Mouse (Mus musculus): ENCODE data around the gene Ppfia1. TPM values are rescaled to one million over a fixed set of nuclear protein-coding genes. Genes with fewer than 3 reads are reported as not detected.
A peak's percentile ranks its signal among the peaks of the same experiment; 100 is the strongest.

The Ppfia1 gene
- total and polyA plus RNA-seq, 2 experiments from 2014 or later, result 14.3 to 30.4 TPM

DNA sequence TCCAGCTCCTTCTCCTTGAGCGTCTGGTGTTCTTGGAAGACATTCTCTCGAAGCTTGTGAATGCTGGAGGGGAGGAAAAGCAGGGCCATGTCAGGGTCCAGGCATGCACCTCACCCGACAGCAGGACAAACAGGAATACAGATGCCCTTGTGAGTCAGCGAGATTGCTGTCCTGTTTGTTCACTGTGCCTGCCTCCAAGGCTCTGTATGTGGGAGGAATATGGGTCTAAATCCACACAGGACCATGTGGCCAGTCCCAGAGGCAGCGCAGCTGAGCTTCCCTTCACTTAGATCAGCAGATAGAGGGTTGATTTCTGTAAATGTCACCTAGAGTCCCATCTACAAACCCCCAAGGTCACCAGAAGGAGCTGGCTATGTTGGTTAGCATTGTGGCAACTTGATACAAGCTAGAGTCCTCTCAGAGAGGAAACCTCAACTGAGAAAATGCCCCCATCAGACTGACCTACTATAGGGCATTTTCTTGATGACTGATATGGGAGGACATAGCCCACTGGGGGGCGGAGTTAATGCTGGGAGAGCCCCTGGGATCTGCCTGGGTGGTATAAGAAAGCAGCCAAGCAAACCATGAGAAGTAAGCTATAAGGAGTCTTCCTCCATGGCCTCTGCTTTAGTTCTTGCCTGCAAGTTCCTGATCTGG is 92.2 kb downstream of the Ppfia1 start:
- Histone ChIP-seq H3K9ac (replicated peaks; ENCODE audit: low read length, poor library complexity, severe bottlenecking) (no peak overlapping the region), H3K36me3 (ENCODE audit: insufficient read depth, low read length) (peaks cover 73% of the 10 kb centered on the region), H3K4me1 (ENCODE audit: insufficient read depth, low read length) (no peaks in the 10 kb centered on the region), H3K27ac (ENCODE audit: low read depth, low read length) (no peak overlapping the region), H3K9me3 (ENCODE audit: low read length) (no peaks in the 10 kb centered on the region), H3K4me2 (ENCODE audit: low read depth, low read length, poor library complexity, severe bottlenecking) (no peak overlapping the region), H3K4me3 (ENCODE audit: low read depth, low read length) (no peak overlapping the region), H3K27me3 (ENCODE audit: insufficient read depth, low read length) (no peaks in the 10 kb centered on the region)
- no peak for TF ChIP-seq CTCF (IDR thresholded peaks at IDR 0.05)
- DNase-seq (ENCODE audit: low spot score) (no peak), ATAC-seq (ENCODE audit: low FRiP score) (no peak)
- 94% methylated on average over 6 of the region's 6 CpGs for WGBS

DNA sequence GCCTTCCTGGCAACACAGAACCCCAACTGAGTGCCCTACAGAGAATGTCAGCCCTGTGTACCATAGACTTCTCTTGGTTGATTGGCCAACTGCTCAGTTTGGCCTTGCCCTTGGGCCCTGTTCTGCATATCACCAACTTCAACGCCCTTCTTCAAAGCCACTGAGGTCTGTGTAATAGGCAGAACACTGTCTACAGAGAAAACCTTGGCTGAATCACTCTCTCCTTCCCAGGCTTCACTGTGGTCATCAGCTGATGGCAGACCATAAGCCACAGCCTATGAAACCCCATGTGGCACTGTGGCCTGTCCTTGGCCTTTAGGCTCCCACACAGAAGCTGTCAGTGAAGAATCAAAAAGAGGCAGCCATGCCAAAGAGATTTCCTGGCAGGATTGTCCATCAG is 94.6 kb downstream of the Ppfia1 start:
- H3K36me3 ChIP-seq (ENCODE audit: insufficient read depth, low read length), result peaks cover 86% of the 10 kb centered on the region
- H3K4me1 ChIP-seq (ENCODE audit: insufficient read depth, low read length), result no peaks in the 10 kb centered on the region
- no peak for ATAC-seq (ENCODE audit: low FRiP score)
- no peak for TF ChIP-seq CTCF (IDR thresholded peaks at IDR 0.05)
- no peak overlapping the region for H3K27ac ChIP-seq (ENCODE audit: low read depth, low read length)
- H3K27me3 ChIP-seq (ENCODE audit: insufficient read depth, low read length), result no peaks in the 10 kb centered on the region
- H3K9ac ChIP-seq (replicated peaks; ENCODE audit: low read length, poor library complexity, severe bottlenecking), result no peak overlapping the region
- H3K9me3 ChIP-seq (ENCODE audit: low read length), result no peaks in the 10 kb centered on the region
- no peak for DNase-seq (ENCODE audit: low spot score)
- no peak overlapping the region for H3K4me3 ChIP-seq (ENCODE audit: low read depth, low read length)
- no peak overlapping the region for H3K4me2 ChIP-seq (ENCODE audit: low read depth, low read length, poor library complexity, severe bottlenecking)
- WGBS, result 85% methylated on average over 1 of the region's 1 CpGs

DNA sequence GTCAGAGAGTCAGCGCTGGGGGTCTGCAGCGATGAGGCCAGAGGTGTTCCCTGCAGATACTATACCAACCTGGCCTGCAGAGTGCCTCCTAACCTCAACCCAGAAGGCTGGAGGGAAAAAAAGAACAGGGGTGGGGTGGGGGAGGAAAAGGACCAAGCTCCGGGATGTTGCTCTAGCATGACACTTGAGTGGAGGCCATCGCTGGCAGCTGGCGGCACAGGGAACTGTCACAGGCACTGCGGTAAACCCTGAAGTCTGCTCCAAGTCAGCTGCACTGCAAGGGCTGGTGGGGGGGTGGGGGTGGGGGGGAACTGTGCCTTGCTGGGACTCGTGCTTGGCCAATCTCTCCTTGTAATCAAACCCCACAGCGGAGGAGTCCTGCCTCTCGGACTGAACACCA is 102.9 kb downstream of the Ppfia1 start:
- no peak for DNase-seq (ENCODE audit: low spot score)
- H3K4me1 ChIP-seq (ENCODE audit: insufficient read depth, low read length), result no peaks in the 10 kb centered on the region
- no peak overlapping the region for H3K4me2 ChIP-seq (ENCODE audit: low read depth, low read length, poor library complexity, severe bottlenecking)
- no peaks in the 10 kb centered on the region for H3K9me3 ChIP-seq (ENCODE audit: low read length)
- WGBS, result 92% methylated on average over 9 of the region's 9 CpGs
- TF ChIP-seq CTCF (IDR thresholded peaks at IDR 0.05), result no peak
- peaks cover 75% of the 10 kb centered on the region for H3K36me3 ChIP-seq (ENCODE audit: insufficient read depth, low read length)
- H3K4me3 ChIP-seq (ENCODE audit: low read depth, low read length), result no peak overlapping the region
- H3K9ac ChIP-seq (replicated peaks; ENCODE audit: low read length, poor library complexity, severe bottlenecking), result no peak overlapping the region; the same call in 1 of the 2 replicates
- no peak overlapping the region for H3K27ac ChIP-seq (ENCODE audit: low read depth, low read length)
- ATAC-seq (ENCODE audit: low FRiP score), result no peak
- H3K27me3 ChIP-seq (ENCODE audit: insufficient read depth, low read length), result no peaks in the 10 kb centered on the region

DNA sequence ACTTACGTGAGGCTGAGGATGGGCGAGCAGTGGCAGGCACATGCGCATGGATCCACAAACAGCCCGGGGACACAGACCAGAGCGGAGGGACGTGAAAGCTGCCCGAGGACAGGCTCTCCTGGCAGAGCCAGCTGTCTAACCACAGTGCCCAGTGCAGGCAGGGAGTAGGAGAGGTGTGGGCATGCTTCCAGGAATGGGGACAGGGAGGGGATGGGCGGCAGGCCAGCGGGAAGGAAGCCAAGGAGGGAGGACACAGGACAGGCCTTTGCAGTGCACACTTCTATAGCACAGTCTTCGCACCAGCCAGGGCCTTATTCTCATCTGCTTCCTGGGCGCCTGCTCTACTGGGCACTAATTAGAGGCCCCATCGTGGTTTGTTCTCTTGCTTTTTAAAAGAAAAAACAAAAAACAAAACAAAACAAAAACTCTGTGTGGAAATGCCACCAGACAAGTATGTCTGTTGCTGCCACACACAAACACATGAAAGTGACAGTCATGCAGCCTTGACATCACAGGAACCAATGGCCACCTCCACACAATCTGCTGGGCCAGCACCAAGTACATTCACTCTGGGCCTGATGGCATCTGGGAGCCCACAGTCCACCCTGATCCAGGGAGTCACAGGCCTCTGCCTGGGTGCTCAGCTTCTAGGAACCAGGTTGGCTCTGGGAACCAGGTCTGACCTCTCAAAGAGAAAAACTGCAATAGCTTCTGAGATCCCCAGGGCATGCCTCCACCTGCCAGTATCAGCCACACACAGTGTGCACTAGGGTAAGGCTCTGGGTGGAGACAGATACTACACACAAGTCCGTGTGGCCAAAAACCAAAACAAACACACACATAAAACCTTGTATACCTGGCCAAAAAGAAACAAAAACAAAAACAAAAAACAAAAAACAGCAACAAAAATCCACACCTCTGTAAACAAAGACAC is 103.6 kb downstream of the Ppfia1 start:
- ATAC-seq (ENCODE audit: low FRiP score), result peak; percentile 76
- Histone ChIP-seq H3K4me1 (ENCODE audit: insufficient read depth, low read length) (no peaks in the 10 kb centered on the region), H3K4me2 (ENCODE audit: low read depth, low read length, poor library complexity, severe bottlenecking) (no peak overlapping the region), H3K9ac (replicated peaks; ENCODE audit: low read length, poor library complexity, severe bottlenecking) (no peak overlapping the region; the same call in 1 of the 2 replicates), H3K27ac (ENCODE audit: low read depth, low read length) (no peak overlapping the region), H3K4me3 (ENCODE audit: low read depth, low read length) (no peak overlapping the region), H3K9me3 (ENCODE audit: low read length) (no peaks in the 10 kb centered on the region), H3K36me3 (ENCODE audit: insufficient read depth, low read length) (peaks cover 75% of the 10 kb centered on the region), H3K27me3 (ENCODE audit: insufficient read depth, low read length) (no peaks in the 10 kb centered on the region)
- peak; percentile 93 for DNase-seq (ENCODE audit: low spot score)
- TF ChIP-seq CTCF (IDR thresholded peaks at IDR 0.05), result no peak
- 79% methylated on average over 13 of the region's 13 CpGs for WGBS

DNA sequence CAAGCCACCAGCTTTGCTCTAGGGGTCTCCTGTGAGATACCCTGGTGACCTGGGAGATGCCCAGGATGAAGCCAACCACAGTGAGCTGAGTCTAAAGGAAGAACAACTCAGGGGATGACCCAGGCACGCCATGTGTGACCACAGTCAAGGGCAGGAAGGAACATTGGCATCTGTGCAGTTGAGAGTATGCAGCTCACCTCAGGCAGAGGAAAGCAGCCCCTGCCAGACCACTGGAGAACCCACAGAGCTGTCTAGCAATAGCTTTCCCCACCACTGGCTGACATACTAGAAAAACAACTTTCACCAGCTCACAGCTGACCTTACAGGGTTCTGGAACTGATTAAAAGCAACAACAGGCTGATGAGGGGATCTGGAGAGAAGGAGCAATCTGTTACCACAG is 105.3 kb downstream of the Ppfia1 start:
- Histone ChIP-seq H3K4me1 (ENCODE audit: insufficient read depth, low read length) (no peaks in the 10 kb centered on the region), H3K36me3 (ENCODE audit: insufficient read depth, low read length) (peaks cover 67% of the 10 kb centered on the region), H3K27ac (ENCODE audit: low read depth, low read length) (no peak overlapping the region), H3K4me3 (ENCODE audit: low read depth, low read length) (no peak overlapping the region), H3K27me3 (ENCODE audit: insufficient read depth, low read length) (no peaks in the 10 kb centered on the region), H3K9me3 (ENCODE audit: low read length) (no peaks in the 10 kb centered on the region), H3K4me2 (ENCODE audit: low read depth, low read length, poor library complexity, severe bottlenecking) (no peak overlapping the region), H3K9ac (replicated peaks; ENCODE audit: low read length, poor library complexity, severe bottlenecking) (no peak overlapping the region)
- no peak for TF ChIP-seq CTCF (IDR thresholded peaks at IDR 0.05)
- ATAC-seq (ENCODE audit: low FRiP score), result no peak
- DNase-seq (ENCODE audit: low spot score), result no peak
- WGBS, result 97% methylated on average over 1 of the region's 1 CpGs

DNA sequence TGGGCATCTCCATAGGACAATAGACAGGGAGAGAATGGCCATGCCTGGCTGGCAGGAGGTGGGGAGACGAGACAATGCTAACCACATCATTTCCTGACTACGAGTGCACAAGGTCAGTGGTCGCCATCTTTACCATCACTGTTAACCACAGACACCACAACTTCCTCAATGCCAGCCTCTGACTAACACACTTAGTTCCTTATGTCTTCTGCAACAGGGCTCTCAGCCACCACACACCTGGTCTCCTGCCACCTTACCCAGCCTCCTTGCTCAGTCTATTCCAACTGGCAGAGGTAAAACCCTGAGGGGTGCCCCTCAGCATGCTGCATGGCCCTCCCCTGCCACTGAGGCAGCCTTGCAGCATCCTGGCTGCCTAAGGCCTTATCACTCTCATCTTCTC is 106.4 kb downstream of the Ppfia1 start:
- H3K4me3 ChIP-seq (ENCODE audit: low read depth, low read length), result no peak overlapping the region
- no peaks in the 10 kb centered on the region for H3K4me1 ChIP-seq (ENCODE audit: insufficient read depth, low read length)
- no peaks in the 10 kb centered on the region for H3K27me3 ChIP-seq (ENCODE audit: insufficient read depth, low read length)
- peaks cover 61% of the 10 kb centered on the region for H3K36me3 ChIP-seq (ENCODE audit: insufficient read depth, low read length)
- H3K9me3 ChIP-seq (ENCODE audit: low read length), result no peaks in the 10 kb centered on the region
- 89% methylated on average over 3 of the region's 3 CpGs for WGBS
- no peak overlapping the region for H3K9ac ChIP-seq (replicated peaks; ENCODE audit: low read length, poor library complexity, severe bottlenecking)
- no peak overlapping the region for H3K4me2 ChIP-seq (ENCODE audit: low read depth, low read length, poor library complexity, severe bottlenecking)
- H3K27ac ChIP-seq (ENCODE audit: low read depth, low read length), result no peak overlapping the region
- ATAC-seq (ENCODE audit: low FRiP score) (no peak), DNase-seq (ENCODE audit: low spot score) (no peak)
- no peak for TF ChIP-seq CTCF (IDR thresholded peaks at IDR 0.05)
